Mouse (Mus musculus) embryonic facial prominence, embryonic 11.5 days (tissue): Measurements from ENCODE around the gene Tmem97. TPM values are rescaled to one million over a fixed set of nuclear protein-coding genes. Genes with fewer than 3 reads are reported as not detected.

ENCODE experiments used
- ATAC-seq: fragments of 200-750 bp; cut with Nextera tagmentation; replicated peaks from 2 replicates; pipeline ENCODE4 v1.8.0; 2017; ENCODE audit warnings: low read depth; ENCODE audit not compliant: insufficient number of reproducible peaks, low FRiP score, low TSS enrichment
- DNase-seq: peaks from one replicate; pipeline ENCODE4 v3.0.0-alpha.2; 2015; ENCODE audit warnings: low spot score
- H3K27ac ChIP-seq: fragments of 300-500 bp; sonication (generic); replicated peaks from 2 replicates; pipeline ENCODE4 v1.5.1; 2014; ENCODE audit warnings: mild to moderate bottlenecking, low read depth, low read length, control low read depth
- H3K27me3 ChIP-seq: fragments of 300-500 bp; sonication (generic); 2 replicates; pipeline ENCODE4 v1.6.1; 2014; ENCODE audit warnings: mild to moderate bottlenecking, low read length, moderate library complexity, mixed read lengths; ENCODE audit not compliant: control insufficient read depth, insufficient read depth
- H3K36me3 ChIP-seq: fragments of 300-500 bp; sonication (generic); replicated peaks from 2 replicates; pipeline ENCODE4 v1.6.1; 2014; ENCODE audit warnings: low read depth, mild to moderate bottlenecking, low read length, moderate library complexity, mixed read lengths; ENCODE audit not compliant: control insufficient read depth, insufficient read depth
- H3K4me1 ChIP-seq: fragments of 300-500 bp; sonication (generic); 2 replicates; pipeline ENCODE4 v1.6.1; 2014; ENCODE audit warnings: low read length, mixed read lengths; ENCODE audit not compliant: control insufficient read depth, insufficient read depth
- H3K4me2 ChIP-seq: fragments of 300-500 bp; sonication (generic); 2 replicates; pipeline ENCODE4 v1.6.1; 2014; ENCODE audit warnings: low read depth, mild to moderate bottlenecking, control low read depth, low read length, moderate library complexity
- H3K4me3 ChIP-seq: fragments of 300-500 bp; sonication (generic); 2 replicates; pipeline ENCODE4 v1.5.1; 2014; ENCODE audit warnings: low read depth, low read length, control low read depth
- H3K9ac ChIP-seq: fragments of 300-500 bp; sonication (generic); replicated peaks from 2 replicates; pipeline ENCODE4 v1.6.1; 2014; ENCODE audit warnings: mild to moderate bottlenecking, control low read depth, low read length
- H3K9me3 ChIP-seq: fragments of 300-500 bp; sonication (generic); replicated peaks from 2 replicates; pipeline ENCODE4 v1.6.1; 2016; ENCODE audit warnings: mild to moderate bottlenecking, low read length, inconsistent platforms, mixed read lengths; ENCODE audit not compliant: control insufficient read depth
- WGBS: fragments of 180-500 bp; shearing (Covaris S2); extraction: QIAGEN DNeasy Blood & Tissue Kit; methylation state at CpG from one replicate; pipeline ENCODE4 v1.1.7; 2014; 5-methylcytosine and 5-hydroxymethylcytosine counted together
- polyA plus RNA-seq: library from polyadenylated mRNA; unstranded; fragments of >200 nt; fragmentation: Nextera tagmentation; extraction: Ambion mirVana; gene quantifications from 2 replicates; pipeline ENCODE4 v1.2.1, GENCODE M21; 2014

Tmem97 gene
- polyA plus RNA-seq, 1 experiment from 2014 or later = 73.7 TPM

- no peaks in the 10 kb centered on the region for H3K9me3 ChIP-seq
- no peaks in the 10 kb centered on the region for H3K27me3 ChIP-seq
- H3K9ac ChIP-seq = no peak overlapping the region
- 75% methylated on average over 3 of the region's 3 CpGs for WGBS
- DNase-seq (no peak), ATAC-seq (no peak)
- H3K36me3 ChIP-seq = no peaks in the 10 kb centered on the region; the same call in 1 of the 2 replicates
- no peak overlapping the region for H3K4me2 ChIP-seq
- no peak overlapping the region for H3K27ac ChIP-seq
- H3K4me3 ChIP-seq = no peak overlapping the region
- H3K4me1 ChIP-seq = no peaks in the 10 kb centered on the region
Measured at GRCm38 (mm10) chr11:78505430-78505829, 45.1 kb downstream of the Tmem97 start.

GRCm38 (mm10) chr11:78502909-78503650 lies 47.5 kb downstream of the Tmem97 start, which contains the start of gene Sebox:
TSS of gene Sebox (plus strand) at chr11:78503447.
- no peak within 1 kb of the TSS for H3K9ac ChIP-seq
- H3K27me3 ChIP-seq = peaks cover 5% of the 10 kb centered on the region; the same call in 1 of the 2 replicates
- 69% methylated on average over 7 of the region's 7 CpGs for WGBS
- no peak for DNase-seq
- H3K4me2 ChIP-seq = no peak within 1 kb of the TSS
- H3K9me3 ChIP-seq = no peaks in the 10 kb centered on the region
- no peak within 1 kb of the TSS for H3K27ac ChIP-seq
- no peak within 1 kb of the TSS for H3K4me3 ChIP-seq
- no peak for ATAC-seq
- H3K36me3 ChIP-seq = no peaks in the 10 kb centered on the region; the same call in 1 of the 2 replicates
- H3K4me1 ChIP-seq = no peaks in the 10 kb centered on the region

DNA sequence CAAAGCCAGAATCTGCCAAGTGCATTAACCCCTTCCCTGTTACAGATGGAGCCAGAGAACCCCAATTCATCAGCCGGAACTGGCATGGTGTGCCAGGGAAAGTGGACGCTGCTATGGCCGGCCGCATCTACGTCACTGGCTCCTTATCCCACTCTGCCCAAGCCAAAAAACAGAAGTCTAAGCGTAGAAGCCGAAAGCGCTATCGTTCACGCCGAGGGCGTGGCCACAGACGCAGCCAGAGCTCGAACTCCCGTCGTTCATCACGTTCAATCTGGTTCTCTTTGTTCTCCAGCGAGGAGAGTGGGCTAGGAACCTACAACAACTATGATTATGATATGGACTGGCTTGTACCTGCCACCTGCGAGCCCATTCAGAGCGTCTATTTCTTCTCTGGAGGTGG lies 49.0 kb downstream of the Tmem97 start:
- WGBS = 76% methylated on average over 20 of the region's 20 CpGs

DNA sequence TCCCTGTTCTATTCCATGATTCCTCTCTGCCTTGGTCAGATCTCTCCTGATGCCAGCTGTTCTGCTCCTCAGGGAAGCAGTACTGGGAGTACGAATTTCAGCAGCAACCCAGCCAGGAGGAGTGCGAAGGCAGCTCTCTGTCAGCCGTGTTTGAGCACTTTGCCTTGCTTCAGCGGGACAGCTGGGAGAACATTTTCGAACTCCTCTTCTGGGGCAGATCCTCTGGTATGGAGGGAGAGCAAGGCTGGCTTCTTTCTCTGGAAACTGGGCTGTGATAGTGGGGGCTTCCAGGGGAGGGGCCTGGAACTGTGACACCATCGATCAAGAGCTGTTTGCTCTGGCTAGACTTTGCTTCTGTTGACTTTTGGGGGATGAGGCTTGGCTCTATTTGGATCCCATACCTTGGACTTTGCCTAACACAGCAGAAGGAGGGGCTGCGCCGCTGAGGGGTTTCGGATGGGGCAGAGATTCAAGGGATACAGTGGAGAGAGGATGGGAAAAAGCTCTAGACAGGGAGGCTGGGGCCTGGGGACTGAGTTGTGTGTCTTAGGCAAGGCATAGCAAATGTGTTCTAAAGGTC lies 49.9 kb downstream of the Tmem97 start:
- ATAC-seq (no peak), DNase-seq (no peak)
- H3K9me3 ChIP-seq = no peaks in the 10 kb centered on the region
- H3K4me1 ChIP-seq = peaks cover 3% of the 10 kb centered on the region; the same call in 1 of the 2 replicates
- H3K36me3 ChIP-seq = no peaks in the 10 kb centered on the region
- WGBS = 82% methylated on average over 9 of the region's 9 CpGs
- peaks cover 16% of the 10 kb centered on the region for H3K27me3 ChIP-seq
- no peak overlapping the region for H3K4me3 ChIP-seq
- H3K9ac ChIP-seq = no peak overlapping the region
- no peak overlapping the region for H3K27ac ChIP-seq
- no peak overlapping the region for H3K4me2 ChIP-seq

More for the DNA sequence above, 49.0 kb downstream of the Tmem97 start:
- no peak overlapping the region for H3K27ac ChIP-seq
- no peak for DNase-seq
- peaks cover 3% of the 10 kb centered on the region; the same call in 1 of the 2 replicates for H3K4me1 ChIP-seq
- no peaks in the 10 kb centered on the region for H3K36me3 ChIP-seq
- H3K9ac ChIP-seq = no peak overlapping the region
- H3K9me3 ChIP-seq = no peaks in the 10 kb centered on the region
- no peak for ATAC-seq
- no peak overlapping the region; the same call in 1 of the 2 replicates for H3K4me2 ChIP-seq
- H3K27me3 ChIP-seq = peaks cover 10% of the 10 kb centered on the region
- no peak overlapping the region for H3K4me3 ChIP-seq

- no peak for ATAC-seq
- H3K27me3 ChIP-seq = peaks cover 22% of the 10 kb centered on the region
- H3K4me2 ChIP-seq = 0 out of 2 replicates have a peak overlapping the region, but pooled peaks have one; percentile 5
- 42% methylated on average over 16 of the region's 16 CpGs for WGBS
- H3K4me1 ChIP-seq = peaks cover 3% of the 10 kb centered on the region; the same call in 1 of the 2 replicates
- no peaks in the 10 kb centered on the region for H3K36me3 ChIP-seq
- no peaks in the 10 kb centered on the region for H3K9me3 ChIP-seq
- no peak overlapping the region for H3K9ac ChIP-seq
- DNase-seq = no peak
- no peak overlapping the region for H3K4me3 ChIP-seq
- no peak overlapping the region for H3K27ac ChIP-seq
Measured at GRCm38 (mm10) chr11:78499543-78499942, 51.0 kb downstream of the Tmem97 start.

GRCm38 (mm10) chr11:78499004-78499403 lies 51.6 kb downstream of the Tmem97 start, which contains the start of gene Vtn:
TSS of gene Vtn (plus strand) at chr11:78499091.
- Histone ChIP-seq H3K27me3 (peaks cover 22% of the 10 kb centered on the region), H3K27ac (no peak within 1 kb of the TSS), H3K4me3 (peak within 1 kb of the TSS; percentile 59), H3K36me3 (no peaks in the 10 kb centered on the region), H3K4me1 (peaks cover 3% of the 10 kb centered on the region; the same call in 1 of the 2 replicates), H3K4me2 (peak within 1 kb of the TSS; percentile 99), H3K9me3 (no peaks in the 10 kb centered on the region), H3K9ac (peak within 1 kb of the TSS; percentile 11; the same call in 1 of the 2 replicates)
- no peak for DNase-seq
- no peak for ATAC-seq
- 46% methylated on average over 7 of the region's 7 CpGs for WGBS

DNA sequence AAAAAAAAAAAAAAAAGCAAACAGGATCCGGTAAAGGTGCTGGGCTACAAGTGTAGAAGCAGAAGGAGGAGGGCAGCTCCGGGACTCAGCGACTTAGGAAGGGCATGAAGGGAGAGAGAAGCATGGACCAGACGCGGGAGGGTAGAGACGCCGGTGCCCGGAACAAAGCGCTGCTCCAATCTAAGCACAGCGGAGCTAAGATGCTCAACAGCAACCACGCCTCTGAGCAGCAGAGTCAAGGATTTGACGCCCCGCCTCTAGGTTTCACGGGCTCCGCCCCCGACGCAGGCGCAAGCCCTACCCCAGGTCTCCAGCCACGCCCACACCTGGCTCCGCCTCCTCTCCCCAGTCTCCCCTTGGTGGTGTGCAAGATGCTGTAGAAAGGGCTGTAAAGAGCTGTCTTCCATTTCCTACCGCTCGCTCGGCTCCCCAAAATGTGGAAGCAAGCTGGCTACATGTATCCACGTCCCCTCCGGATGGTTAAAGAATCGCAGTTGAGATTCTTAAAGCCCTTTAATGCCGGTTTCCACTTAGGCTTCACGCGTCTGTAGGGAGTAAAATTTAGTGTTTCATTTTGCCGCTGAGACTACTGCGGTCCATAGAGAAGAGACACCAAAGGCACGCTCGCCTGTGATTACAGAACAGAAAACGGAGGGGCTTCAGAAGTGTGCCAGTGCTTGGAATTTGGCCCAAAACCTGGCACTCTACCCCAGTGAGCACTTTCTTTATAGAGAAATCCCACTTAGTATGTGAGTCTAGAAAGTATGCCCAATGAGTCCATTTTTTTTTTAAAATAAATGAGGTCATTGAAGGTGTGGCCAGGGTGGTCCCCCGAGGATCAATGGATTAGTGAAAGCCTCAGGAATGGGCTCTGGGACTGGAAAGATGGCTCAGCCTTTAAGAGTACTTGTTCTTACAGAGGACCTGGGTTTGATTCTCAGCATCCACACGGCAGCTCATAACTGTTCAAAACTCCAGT lies 52.7 kb downstream of the Tmem97 start, which contains the start of gene Sarm1:
TSS of gene Sarm1 (minus strand) at position 211 of the 979 bp plus-strand sequence.
- peaks cover 3% of the 10 kb centered on the region; the same call in 1 of the 2 replicates for H3K4me1 ChIP-seq
- peak; percentile 92 for ATAC-seq
- peak within 1 kb of the TSS; percentile 54 for H3K9ac ChIP-seq
- peak; percentile 98 for DNase-seq
- H3K36me3 ChIP-seq = no peaks in the 10 kb centered on the region
- no peak within 1 kb of the TSS for H3K27ac ChIP-seq
- WGBS = 3% methylated on average over 35 of the region's 36 CpGs
- H3K4me3 ChIP-seq = peak within 1 kb of the TSS; percentile 59
- peak within 1 kb of the TSS; percentile 99 for H3K4me2 ChIP-seq
- peaks cover 22% of the 10 kb centered on the region for H3K27me3 ChIP-seq
- H3K9me3 ChIP-seq = no peaks in the 10 kb centered on the region
